Mouse (Mus musculus): ENCODE measurements around the gene Cpa5. TPM values are rescaled to one million over a fixed set of nuclear protein-coding genes. Genes with fewer than 3 reads are reported as not detected.

The Cpa5 gene
- polyA plus RNA-seq, 1 experiment from 2014 or later, result 0.90 TPM

Other genes starting within 250 kb of the Cpa5 start
- gene Zc3hc1, start 220.0 kb upstream of the Cpa5 start, polyA plus RNA-seq (2015; fragmentation: Nextera tagmentation; extraction: Ambion mirVana), result 44.2 and 46.0 TPM in 2 replicates
- gene Klhdc10, start 209.1 kb upstream of the Cpa5 start, polyA plus RNA-seq (2015; fragmentation: Nextera tagmentation; extraction: Ambion mirVana), result 16.6 and 19.0 TPM in 2 replicates
- gene Tmem209, start 101.2 kb upstream of the Cpa5 start, polyA plus RNA-seq (2015; fragmentation: Nextera tagmentation; extraction: Ambion mirVana), result 24.2 and 25.6 TPM in 2 replicates
- gene Ssmem1, start 101.2 kb upstream of the Cpa5 start, polyA plus RNA-seq (2015; fragmentation: Nextera tagmentation; extraction: Ambion mirVana), result not detected in 2 replicates
- 4.6 and 6.9 TPM in 2 replicates for gene Cpa2, start 69.4 kb upstream of the Cpa5 start, polyA plus RNA-seq (2015; fragmentation: Nextera tagmentation; extraction: Ambion mirVana)
- gene Cpa4, start 42.6 kb upstream of the Cpa5 start, polyA plus RNA-seq (2015; fragmentation: Nextera tagmentation; extraction: Ambion mirVana), result 2.5 and 3.3 TPM in 2 replicates
- gene Cpa1, start 28.2 kb downstream of the Cpa5 start, polyA plus RNA-seq (2015; fragmentation: Nextera tagmentation; extraction: Ambion mirVana), result 2.1 and 3.9 TPM in 2 replicates
- 11.0 and 12.2 TPM in 2 replicates for gene Cep41, start 82.7 kb downstream of the Cpa5 start, polyA plus RNA-seq (2015; fragmentation: Nextera tagmentation; extraction: Ambion mirVana)
- 2,537 and 2,584 TPM in 2 replicates for gene Mest, start 112.5 kb downstream of the Cpa5 start, polyA plus RNA-seq (2015; fragmentation: Nextera tagmentation; extraction: Ambion mirVana)

Data from heart, embryonic 13.5 days (tissue).